Mouse (Mus musculus): ENCODE data around the gene Olfr670.
"Not testable (repeated sequence)": the region's sequence is repeated elsewhere in the genome, so short reads cannot be mapped to it uniquely, and the experiment has no call there.

The Olfr670 gene
- long read RNA-seq, experiment 1: 0 reads
- long read RNA-seq, experiment 2: 0 reads

- intact Hi-C loops (cut with DNase I): no loop called here
These were observed at the start of gene Olfr670 for GRCm38 (mm10) chr7:104962520-104962919. Olfr670 (minus strand) TSS chr7:104962620.

- intact Hi-C loops (cut with DNase I): no loop called here
These were observed 39.5 kb upstream of the Olfr670 start, which contains the start of gene Olfr672 for GRCm38 (mm10) chr7:105001929-105002328. Olfr672 (minus strand) TSS chr7:105002029.

- intact Hi-C loops (cut with DNase I): no loop called here
These were observed 16.6 kb upstream of the Olfr670 start, which contains the start of gene Olfr671 for GRCm38 (mm10) chr7:104979026-104979425. Olfr671 (minus strand) TSS chr7:104979126.

- intact Hi-C loops (cut with DNase I): not testable (repeated sequence)
These were observed 10.1 kb upstream of the Olfr670 start for GRCm38 (mm10) chr7:104972507-104972906.

- intact Hi-C loops (cut with DNase I): not testable (repeated sequence)
These were observed 12.2 kb downstream of the Olfr670 start for GRCm38 (mm10) chr7:104950234-104950633.

GRCm38 (mm10) chr7:104933940-104934339 lies 28.5 kb downstream of the Olfr670 start, which contains the start of gene Olfr669:
Olfr669 (plus strand) TSS chr7:104934240.
- intact Hi-C loops (cut with DNase I): no loop called here

GRCm38 (mm10) chr7:104927957-104928356 lies 34.5 kb downstream of the Olfr670 start, which contains the start of gene Olfr668:
Olfr668 (minus strand) TSS chr7:104928057.
- intact Hi-C loops (cut with DNase I): no loop called here

- intact Hi-C loops (cut with DNase I): no loop called here
These were observed 41.0 kb downstream of the Olfr670 start, which contains the start of gene Olfr667 for GRCm38 (mm10) chr7:104921382-104921781. Olfr667 (minus strand) TSS chr7:104921482.

Measured in adrenal gland (tissue).